Mouse (Mus musculus) MEL (cell line): ENCODE results near the gene Dnajc22.
"Not testable (repeated sequence)": the region's sequence is repeated elsewhere in the genome, so short reads cannot be mapped to it uniquely, and the experiment has no call there.

Experiments used
- CTCF ChIP-seq, 3 experiments: IDR thresholded peaks in 2 of 3; conservative IDR thresholded peaks in 1 of 3; 2 replicates each; pipeline ENCODE4 v1.5.1; 2011 to 2012; ENCODE audit warnings: low read length in 3 of 3, low read depth in 2 of 3, mild to moderate bottlenecking in 2 of 3, improper control_type of control experiment in 1 of 3, inconsistent platforms in 1 of 3, mixed read lengths in 1 of 3, moderate library complexity in 1 of 3; ENCODE audit not compliant: control insufficient read depth in 1 of 3, insufficient read depth in 1 of 3, poor library complexity in 1 of 3, severe bottlenecking in 1 of 3
- TAL1 ChIP-seq: IDR thresholded peaks from 2 replicates; pipeline ENCODE4 v1.6.1; 2012; ENCODE audit warnings: mild to moderate bottlenecking, inconsistent platforms, low read length, moderate library complexity, mixed read lengths

DNA sequence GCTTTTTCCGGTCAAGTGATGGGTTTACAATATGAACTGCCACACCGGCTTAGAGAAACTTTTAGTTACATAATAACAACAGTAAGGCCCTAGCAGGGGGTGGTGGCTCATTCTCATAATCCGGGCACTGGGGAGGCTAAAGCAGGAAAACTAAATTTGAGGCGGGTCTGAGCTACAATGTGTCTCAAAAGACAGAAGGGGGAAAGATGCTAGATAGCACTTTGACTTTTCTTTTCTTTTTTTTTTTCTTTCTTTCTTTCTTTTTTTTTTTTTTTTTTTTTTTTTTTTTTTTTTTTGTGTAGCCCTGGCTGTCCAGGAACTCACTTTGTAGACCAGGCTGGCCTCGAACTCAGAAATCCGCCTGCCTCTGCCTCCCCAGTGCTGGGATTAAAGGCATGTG lies 47.2 kb upstream of the Dnajc22 start:
- TF ChIP-seq CTCF (IDR thresholded peaks at IDR 0.05 in 2 of 3, conservative IDR thresholded peaks at IDR 0.05 in 1 of 3; ENCODE audit: control insufficient read depth in 1 of 3, insufficient read depth in 1 of 3, low read depth in 2 of 3, low read length in 3 of 3, poor library complexity in 1 of 3, severe bottlenecking in 1 of 3); TAL1: not testable (repeated sequence)
